Mouse (Mus musculus): Measurements from ENCODE around the gene Atxn7l3. TPM values are rescaled to one million over a fixed set of nuclear protein-coding genes. Genes with fewer than 3 reads are reported as not detected.

Gene Atxn7l3
- total RNA-seq, 2 experiments from 2014 or later: 166 to 174 TPM

Other genes starting within 250 kb of the Atxn7l3 start
- gene Mpp2, start 208.1 kb downstream of the Atxn7l3 start, total RNA-seq (2021): 100 to 1,000 TPM; 149 TPM
- not detected for gene Ppy, start 195.3 kb downstream of the Atxn7l3 start, total RNA-seq (2021)
- gene Pyy, start 188.8 kb downstream of the Atxn7l3 start, total RNA-seq (2021): not detected
- not detected for gene Nags, start 151.1 kb downstream of the Atxn7l3 start, total RNA-seq (2021)
- gene Tmem101, start 140.2 kb downstream of the Atxn7l3 start, total RNA-seq (2021): 10 to 100 TPM; 24.2 to 30.3 TPM
- 10 to 100 TPM; 62.0 to 62.7 TPM for gene Lsm12, start 111.3 kb downstream of the Atxn7l3 start, total RNA-seq (2021)
- 10 to 100 TPM; 53.5 to 58.2 TPM for gene G6pc3, start 107.0 kb downstream of the Atxn7l3 start, total RNA-seq (2021)
- 100 to 1,000 TPM; 218 to 242 TPM for gene Hdac5, start 66.5 kb downstream of the Atxn7l3 start, total RNA-seq (2021)
- 1 to 10 TPM; 1.3 to 1.5 TPM for gene BC030867, start 47.7 kb downstream of the Atxn7l3 start, total RNA-seq (2021)
- gene Asb16, start 27.9 kb downstream of the Atxn7l3 start, total RNA-seq (2021): 1 to 10 TPM in 1 of 2 experiments, under 1 TPM in 1; 0.70 to 1.1 TPM
- gene Tmub2, start 11.7 kb downstream of the Atxn7l3 start, total RNA-seq (2021): 10 to 100 TPM; 64.7 to 71.7 TPM
- gene Ubtf, start 23.1 kb upstream of the Atxn7l3 start, total RNA-seq (2021): 100 to 1,000 TPM; 123 to 134 TPM
- gene Slc4a1, start 69.6 kb upstream of the Atxn7l3 start, total RNA-seq (2021): under 1 TPM; 0.31 to 0.81 TPM
- gene Rundc3a, start 96.8 kb upstream of the Atxn7l3 start, total RNA-seq (2021): 100 to 1,000 TPM; 442 to 490 TPM
- 10 to 100 TPM; 63.7 to 65.3 TPM for gene Slc25a39, start 111.3 kb upstream of the Atxn7l3 start, total RNA-seq (2021)
- gene Grn, start 133.7 kb upstream of the Atxn7l3 start, total RNA-seq (2021): 10 to 100 TPM; 69.9 to 74.0 TPM
- 100 to 1,000 TPM in 1 of 2 experiments, 10 to 100 TPM in 1; 85.4 to 109 TPM for gene Fam171a2, start 151.1 kb upstream of the Atxn7l3 start, total RNA-seq (2021)
- gene Itga2b, start 173.5 kb upstream of the Atxn7l3 start, total RNA-seq (2021): 1 to 10 TPM in 1 of 2 experiments, under 1 TPM in 1; 0.68 to 2.1 TPM

Measured in layer of hippocampus, postnatal 25 days (tissue).